Mouse (Mus musculus): Measurements from ENCODE around the gene Crb2. TPM values are rescaled to one million over a fixed set of nuclear protein-coding genes. Genes with fewer than 3 reads are reported as not detected.
A peak's percentile ranks its signal among the peaks of the same experiment; 100 is the strongest.

The Crb2 gene
- polyA plus RNA-seq, 1 experiment, result 1.7 TPM

DNA sequence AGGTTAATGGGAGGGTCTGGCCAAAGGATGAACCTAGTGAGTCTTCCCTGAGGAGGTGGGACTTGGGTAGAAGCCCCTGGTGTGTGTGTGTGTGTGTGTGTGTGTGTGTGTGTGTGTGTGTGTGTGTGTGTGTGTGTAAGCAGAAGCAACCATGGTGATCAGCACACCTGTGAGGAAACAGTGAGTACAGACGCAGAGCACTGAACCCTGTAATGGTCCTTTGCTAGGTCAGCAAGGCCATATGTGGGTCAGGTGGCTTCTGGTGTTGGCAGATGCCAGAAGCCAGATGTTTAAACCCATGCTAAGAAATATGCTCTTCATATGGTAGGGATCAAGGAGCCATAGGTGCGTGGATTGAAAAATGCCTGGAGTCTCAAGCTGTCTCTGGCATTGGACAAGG lies 11.5 kb upstream of the Crb2 start:
- no peak for TF ChIP-seq CTCF (IDR thresholded peaks at IDR 0.05; ENCODE audit: insufficient read depth, low read length)
- no peak for TF ChIP-seq POLR2A (IDR thresholded peaks at IDR 0.05; ENCODE audit: borderline replicate concordance, extremely low read depth, low read depth, low read length)
- H3K4me1 ChIP-seq (ENCODE audit: control insufficient read depth, insufficient read depth, low read length), result peaks cover 4% of the 10 kb centered on the region
- no peak for DNase-seq
- no peak overlapping the region for H3K4me3 ChIP-seq (replicated peaks; ENCODE audit: extremely low read depth, low read depth, low read length)
- 94% methylated on average over 2 of the region's 2 CpGs for WGBS

DNA sequence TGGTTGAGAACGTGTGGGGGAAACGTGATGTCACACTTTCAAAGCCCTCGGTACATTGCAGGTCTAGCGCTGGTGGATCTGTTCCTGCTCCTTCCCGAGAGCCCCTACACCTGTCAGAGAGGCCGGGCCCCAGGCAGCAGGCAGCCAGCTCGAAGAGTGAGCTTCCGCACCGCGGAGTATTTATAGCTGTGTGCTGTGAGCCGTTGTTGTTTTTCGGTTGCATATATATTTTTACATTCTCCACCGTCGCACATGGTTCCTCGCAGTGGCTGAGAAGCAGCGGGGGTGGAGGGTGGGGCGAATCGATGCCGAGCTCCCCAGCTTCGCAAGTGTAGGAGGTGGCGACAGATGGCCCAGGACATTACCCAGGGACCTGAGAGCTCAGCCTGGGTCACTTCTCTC lies 11.0 kb upstream of the Crb2 start:
- H3K4me1 ChIP-seq (ENCODE audit: control insufficient read depth, insufficient read depth, low read length), result peaks cover 4% of the 10 kb centered on the region
- DNase-seq, result no peak
- TF ChIP-seq CTCF (IDR thresholded peaks at IDR 0.05; ENCODE audit: insufficient read depth, low read length) (no peak), POLR2A (IDR thresholded peaks at IDR 0.05; ENCODE audit: borderline replicate concordance, extremely low read depth, low read depth, low read length) (no peak)

DNA sequence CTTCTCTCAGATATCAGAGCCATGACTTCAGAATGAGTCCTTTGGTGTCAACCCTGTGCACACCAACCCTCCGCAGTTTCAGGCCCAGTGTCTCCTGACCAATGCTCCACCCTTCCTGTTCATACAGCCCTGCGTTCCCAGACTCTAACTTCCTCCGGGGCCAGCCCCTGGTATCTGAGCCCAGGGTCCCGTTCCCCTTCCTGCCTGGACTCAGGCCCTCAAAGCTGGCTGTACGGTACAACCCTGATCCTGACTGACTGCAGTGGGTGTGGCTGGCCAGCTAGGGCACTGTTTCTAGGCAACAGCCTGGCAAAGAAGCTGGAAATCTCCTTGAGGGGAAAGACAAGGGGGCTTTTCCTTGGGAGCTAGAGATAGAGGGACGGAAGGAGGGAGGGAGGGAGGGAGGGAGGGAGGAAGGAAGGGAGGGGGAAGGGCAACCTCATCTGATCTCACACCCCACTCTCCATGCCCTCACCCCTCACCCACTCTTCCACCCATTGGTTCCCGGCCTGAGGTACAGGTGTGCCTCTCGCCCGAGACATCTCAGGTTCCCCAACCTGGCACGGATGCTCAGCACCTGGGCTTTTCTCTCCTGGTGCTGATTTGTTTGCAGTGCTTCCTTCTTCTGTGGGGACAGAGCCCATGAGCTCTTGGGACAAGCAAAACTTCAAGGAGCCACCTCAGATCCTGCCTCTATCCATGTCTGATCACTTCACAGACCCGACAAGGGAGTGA lies 9.9 kb upstream of the Crb2 start:
- Histone ChIP-seq H3K4me1 (ENCODE audit: control insufficient read depth, insufficient read depth, low read length) (peaks cover 4% of the 10 kb centered on the region), H3K4me3 (replicated peaks; ENCODE audit: extremely low read depth, low read depth, low read length) (no peak overlapping the region)
- 39% methylated on average over 11 of the region's 11 CpGs for WGBS
- TF ChIP-seq POLR2A (IDR thresholded peaks at IDR 0.05; ENCODE audit: borderline replicate concordance, extremely low read depth, low read depth, low read length) (no peak), CTCF (IDR thresholded peaks at IDR 0.05; ENCODE audit: insufficient read depth, low read length) (no peak)
- DNase-seq, result no peak

More for the DNA sequence above, 11.0 kb upstream of the Crb2 start:
- no peak overlapping the region for H3K4me3 ChIP-seq (replicated peaks; ENCODE audit: extremely low read depth, low read depth, low read length)
- WGBS, result 69% methylated on average over 21 of the region's 21 CpGs

DNA sequence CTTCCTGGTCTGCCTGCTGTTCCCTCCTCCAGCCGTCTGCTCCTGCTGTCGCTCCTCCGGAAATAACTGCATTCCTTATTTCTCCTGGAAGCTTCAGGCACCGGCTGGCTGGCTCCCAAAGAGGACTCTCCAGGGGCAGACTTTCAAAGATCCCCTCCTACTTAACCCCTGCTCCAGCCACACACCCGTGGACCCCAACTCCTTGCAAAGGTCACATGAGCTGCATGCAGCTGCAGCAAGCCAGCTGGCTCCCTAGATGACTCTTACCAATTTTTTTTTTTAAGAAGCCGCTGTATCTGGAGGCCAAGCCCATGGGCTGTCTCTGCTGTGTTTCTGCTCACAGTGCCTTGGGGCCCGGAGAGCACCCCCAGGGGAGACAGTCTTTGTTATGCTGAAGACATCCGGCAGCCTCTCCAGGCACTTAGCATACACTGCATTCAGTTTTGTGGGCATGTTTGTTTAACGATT lies 8.9 kb upstream of the Crb2 start:
- Histone ChIP-seq H3K4me3 (replicated peaks; ENCODE audit: extremely low read depth, low read depth, low read length) (no peak overlapping the region), H3K4me1 (ENCODE audit: control insufficient read depth, insufficient read depth, low read length) (peaks cover 4% of the 10 kb centered on the region)
- 13% methylated on average over 9 of the region's 9 CpGs for WGBS
- no peak for DNase-seq
- TF ChIP-seq CTCF (IDR thresholded peaks at IDR 0.05; ENCODE audit: insufficient read depth, low read length), result no peak
- no peak for TF ChIP-seq POLR2A (IDR thresholded peaks at IDR 0.05; ENCODE audit: borderline replicate concordance, extremely low read depth, low read depth, low read length)

GRCm38 (mm10) chr2:37767739-37768138 lies 8.3 kb upstream of the Crb2 start:
- no peak for TF ChIP-seq CTCF (IDR thresholded peaks at IDR 0.05; ENCODE audit: insufficient read depth, low read length)
- TF ChIP-seq POLR2A (IDR thresholded peaks at IDR 0.05; ENCODE audit: borderline replicate concordance, extremely low read depth, low read depth, low read length), result no peak
- WGBS, result 83% methylated on average over 3 of the region's 3 CpGs
- Histone ChIP-seq H3K4me1 (ENCODE audit: control insufficient read depth, insufficient read depth, low read length) (peaks cover 4% of the 10 kb centered on the region), H3K4me3 (replicated peaks; ENCODE audit: extremely low read depth, low read depth, low read length) (no peak overlapping the region)
- no peak for DNase-seq

DNA sequence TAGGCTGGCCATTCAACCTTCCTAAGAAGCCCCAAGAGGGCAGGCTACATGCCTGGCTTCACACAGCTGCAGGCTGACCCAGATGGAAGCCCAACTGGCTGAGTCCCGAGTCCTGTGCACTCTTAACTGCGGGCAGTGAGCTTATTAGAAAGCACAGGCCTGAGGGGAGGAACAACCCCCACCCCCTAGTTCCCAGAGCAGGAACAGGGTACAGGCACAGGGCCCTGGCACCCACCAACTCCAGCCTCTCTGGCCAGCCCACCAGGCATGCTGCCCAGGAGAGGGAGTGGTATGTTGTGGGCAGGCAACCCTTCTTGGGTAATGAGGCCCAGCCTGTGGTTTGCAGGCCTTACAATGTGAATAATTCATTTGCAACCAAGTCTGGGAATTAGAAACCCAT lies 7.1 kb upstream of the Crb2 start:
- no peak for TF ChIP-seq POLR2A (IDR thresholded peaks at IDR 0.05; ENCODE audit: borderline replicate concordance, extremely low read depth, low read depth, low read length)
- TF ChIP-seq CTCF (IDR thresholded peaks at IDR 0.05; ENCODE audit: insufficient read depth, low read length), result no peak
- H3K4me3 ChIP-seq (replicated peaks; ENCODE audit: extremely low read depth, low read depth, low read length), result no peak overlapping the region
- WGBS, result 77% methylated on average over 2 of the region's 2 CpGs
- DNase-seq, result no peak
- H3K4me1 ChIP-seq (ENCODE audit: control insufficient read depth, insufficient read depth, low read length), result peaks cover 4% of the 10 kb centered on the region

- TF ChIP-seq CTCF (IDR thresholded peaks at IDR 0.05; ENCODE audit: insufficient read depth, low read length) (no peak), POLR2A (IDR thresholded peaks at IDR 0.05; ENCODE audit: borderline replicate concordance, extremely low read depth, low read depth, low read length) (no peak)
- 91% methylated on average over 8 of the region's 8 CpGs for WGBS
- Histone ChIP-seq H3K4me3 (replicated peaks; ENCODE audit: extremely low read depth, low read depth, low read length) (no peak overlapping the region), H3K4me1 (ENCODE audit: control insufficient read depth, insufficient read depth, low read length) (peaks cover 4% of the 10 kb centered on the region)
- no peak for DNase-seq
Measured at GRCm38 (mm10) chr2:37769793-37770192, 6.3 kb upstream of the Crb2 start.

DNA sequence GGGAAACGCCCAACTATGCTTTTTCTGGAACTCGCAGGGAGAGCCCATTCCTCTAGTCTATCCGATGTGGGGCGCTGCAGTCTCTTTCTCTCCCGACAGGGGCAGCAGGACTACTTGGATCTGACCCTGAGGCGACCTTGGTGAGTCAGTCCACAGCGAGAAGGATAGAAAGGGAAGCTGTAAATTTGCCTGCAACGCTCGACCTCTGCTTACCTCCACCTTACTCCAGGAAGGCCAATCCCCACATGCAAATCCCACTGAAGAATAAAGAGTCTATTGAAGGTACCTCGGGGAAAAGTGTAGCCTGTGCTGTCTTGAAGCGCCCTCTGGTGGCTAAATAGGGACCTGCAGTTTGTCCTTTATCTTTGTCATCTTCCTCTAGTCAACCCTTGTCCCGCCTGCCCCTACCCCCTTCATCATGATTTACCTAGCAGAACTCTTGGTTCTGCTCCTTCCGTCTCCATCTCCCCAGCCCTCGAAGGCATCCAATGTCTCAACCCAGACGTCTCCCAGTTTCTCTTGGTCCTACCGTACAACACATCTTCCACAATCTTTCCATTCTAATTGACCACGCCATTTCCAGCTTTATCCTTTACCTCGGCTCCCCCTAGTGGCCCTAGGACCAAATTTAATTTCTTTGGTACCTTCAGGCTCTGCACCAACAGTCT lies 4.3 kb upstream of the Crb2 start:
- TF ChIP-seq CTCF (IDR thresholded peaks at IDR 0.05; ENCODE audit: insufficient read depth, low read length) (peak; percentile 68), POLR2A (IDR thresholded peaks at IDR 0.05; ENCODE audit: borderline replicate concordance, extremely low read depth, low read depth, low read length) (no peak)
- WGBS, result under 1% methylated on average over 18 of the region's 18 CpGs
- no peaks in the 10 kb centered on the region for H3K4me1 ChIP-seq (ENCODE audit: control insufficient read depth, insufficient read depth, low read length)
- peak overlapping the region; percentile 63 for H3K4me3 ChIP-seq (replicated peaks; ENCODE audit: extremely low read depth, low read depth, low read length)
- DNase-seq, result peak; percentile 86

GRCm38 (mm10) chr2:37774571-37774970 lies 1.5 kb upstream of the Crb2 start:
- 30% methylated on average over 5 of the region's 5 CpGs for WGBS
- TF ChIP-seq CTCF (IDR thresholded peaks at IDR 0.05; ENCODE audit: insufficient read depth, low read length) (peak; percentile 38; the same call in 1 of the 2 replicates), POLR2A (IDR thresholded peaks at IDR 0.05; ENCODE audit: borderline replicate concordance, extremely low read depth, low read depth, low read length) (no peak)
- peak; percentile 18 for DNase-seq
- Histone ChIP-seq H3K4me3 (replicated peaks; ENCODE audit: extremely low read depth, low read depth, low read length) (no peak overlapping the region), H3K4me1 (ENCODE audit: control insufficient read depth, insufficient read depth, low read length) (no peaks in the 10 kb centered on the region)

Measured in lung, adult 2 months (tissue).